Mouse (Mus musculus) gastrocnemius, adult 2 months (tissue): ENCODE measurements around the gene Tex35. TPM values are rescaled to one million over a fixed set of nuclear protein-coding genes. Genes with fewer than 3 reads are reported as not detected.
A peak's percentile ranks its signal among the peaks of the same experiment; 100 is the strongest.

Source experiments
- DNase-seq: peaks from one replicate; pipeline ENCODE4 v3.0.0; 2022
- H3K27ac ChIP-seq: fragments of 200-600 bp; 2 replicates; pipeline ENCODE4 v1.8.1; 2022; ENCODE audit warnings: mild to moderate bottlenecking
- H3K4me3 ChIP-seq: fragments of 200-600 bp; 2 replicates; pipeline ENCODE4 v1.8.1; 2022; ENCODE audit warnings: mild to moderate bottlenecking, moderate library complexity
- CTCF ChIP-seq: fragments of 200-600 bp; IDR thresholded peaks from 2 replicates; pipeline ENCODE4 v1.8.1; 2022; ENCODE audit warnings: antibody characterized with exemption, mild to moderate bottlenecking, moderate library complexity
- intact Hi-C: fragments of 180-260 bp; cut with DNase I; formaldehyde crosslinking; loops from one replicate; pipeline ENCODE4 v1.15.1; 2025
- long read RNA-seq, 2 experiments: library from polyadenylated mRNA; stranded (forward); transcript quantifications; one replicate each; pipeline ENCODE4 v2.0.0; 2021
- total RNA-seq, 2 experiments: library from RNA; stranded (reverse); gene quantifications; 2 replicates each; pipeline ENCODE4 v1.2.3; 2021

The Tex35 gene
- not detected for total RNA-seq
- long read RNA-seq, experiment 1, result 0 reads
- long read RNA-seq, experiment 2, result 0 reads

- intact Hi-C loops, result no loop called here
- TF ChIP-seq CTCF, result no peak
- no peak for DNase-seq
- Histone ChIP-seq H3K4me3 (no peak within 1 kb of the TSS), H3K27ac (no peak within 1 kb of the TSS)
Measured at GRCm38 (mm10) chr1:157108580-157108979, at the start of gene Tex35. Gene Tex35, minus strand, starts transcription at chr1:157108680.

GRCm38 (mm10) chr1:157153781-157154180 is 45.3 kb upstream of the Tex35 start:
- no peak overlapping the region for H3K27ac ChIP-seq
- TF ChIP-seq CTCF, result no peak
- intact Hi-C loops, result loop anchor here (10.0 kb wide), 1 partner anchor 121 kb away; no protein-coding TSS in a partner anchor
- no peak for DNase-seq
- H3K4me3 ChIP-seq, result no peak overlapping the region

DNA sequence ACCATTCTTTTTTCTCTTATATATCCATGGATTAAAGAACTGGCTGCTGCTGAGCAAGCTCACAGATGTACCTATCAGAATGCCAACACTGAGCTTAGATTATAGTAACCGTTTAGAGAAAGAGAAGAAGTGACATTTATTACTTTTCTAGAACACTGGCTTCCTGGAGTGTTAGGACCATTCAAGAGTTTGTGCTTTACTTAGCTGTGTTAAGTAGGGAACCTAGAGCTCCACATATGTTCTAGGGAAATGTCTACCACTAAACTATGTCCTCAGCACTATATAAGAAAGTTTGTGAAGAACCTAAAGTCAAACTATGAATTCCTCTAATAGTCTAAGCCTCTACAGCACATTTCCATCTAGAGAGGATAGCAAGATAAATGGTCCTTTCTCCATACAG is 41.6 kb upstream of the Tex35 start:
- intact Hi-C loops, result loop anchor here (10.0 kb wide), 1 partner anchor 125 kb away; no protein-coding TSS in a partner anchor
- Histone ChIP-seq H3K27ac (no peak overlapping the region), H3K4me3 (no peak overlapping the region)
- no peak for DNase-seq
- TF ChIP-seq CTCF, result no peak

GRCm38 (mm10) chr1:157144621-157145020 is 36.1 kb upstream of the Tex35 start:
- intact Hi-C loops, result no loop called here

DNA sequence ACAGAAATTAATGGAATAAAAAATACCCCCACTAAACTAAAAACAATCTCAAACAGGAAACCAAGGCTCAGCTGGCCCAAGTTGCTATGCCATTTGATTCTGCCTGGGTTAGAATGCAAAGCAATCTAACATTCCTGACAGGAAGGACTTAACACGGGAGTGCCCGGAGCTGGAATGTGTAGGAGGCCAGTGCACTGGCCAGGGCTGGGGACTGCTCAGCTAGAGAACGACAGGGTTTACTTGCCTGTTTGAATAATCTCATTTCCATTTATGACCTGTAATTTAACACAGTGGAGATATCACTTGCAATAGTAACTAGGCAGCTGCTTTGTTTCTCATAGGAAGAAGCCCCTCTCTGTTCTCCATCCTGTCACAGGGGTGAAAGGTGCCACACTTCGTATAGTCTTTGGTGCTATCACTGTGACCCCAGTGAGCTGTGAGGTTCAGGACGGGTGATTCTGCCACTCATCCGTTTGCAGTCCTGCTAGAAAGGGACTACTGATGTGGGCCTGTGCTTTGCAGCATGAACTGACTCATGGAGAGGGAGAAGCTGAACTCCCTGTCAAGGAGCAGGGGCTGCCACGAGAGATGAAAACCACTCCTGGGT is 34.9 kb upstream of the Tex35 start:
- intact Hi-C loops, result no loop called here
- H3K4me3 ChIP-seq, result no peak overlapping the region
- no peak for DNase-seq
- no peak for TF ChIP-seq CTCF
- H3K27ac ChIP-seq, result no peak overlapping the region

More at GRCm38 (mm10) chr1:157144621-157145020, 36.1 kb upstream of the Tex35 start:
- Histone ChIP-seq H3K4me3 (no peak overlapping the region), H3K27ac (no peak overlapping the region)
- no peak for DNase-seq
- no peak for TF ChIP-seq CTCF

GRCm38 (mm10) chr1:157141014-157141413 is 32.5 kb upstream of the Tex35 start:
- no peak for TF ChIP-seq CTCF
- Histone ChIP-seq H3K4me3 (no peak overlapping the region), H3K27ac (no peak overlapping the region)
- no peak for DNase-seq
- intact Hi-C loops, result no loop called here

DNA sequence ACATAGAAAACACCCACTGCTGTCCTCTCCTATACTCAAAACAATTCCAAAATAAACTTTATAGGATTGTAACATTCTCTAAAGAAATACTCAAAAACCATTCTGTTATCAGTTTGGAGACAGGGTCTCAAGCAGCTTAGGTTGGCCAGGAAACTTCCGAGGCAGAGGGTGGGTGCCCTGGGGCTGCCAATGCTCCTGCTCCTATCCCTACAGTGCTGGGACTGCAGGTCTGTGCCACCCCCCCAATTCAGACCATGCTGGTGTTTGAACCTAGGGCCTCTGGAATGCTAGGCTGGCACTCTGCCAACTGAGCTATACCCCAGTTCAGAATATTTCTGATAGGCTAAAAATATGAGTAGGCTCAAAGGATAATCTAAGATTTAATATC is 29.4 kb upstream of the Tex35 start:
- Histone ChIP-seq H3K27ac (no peak overlapping the region), H3K4me3 (no peak overlapping the region)
- no peak for DNase-seq
- intact Hi-C loops, result no loop called here
- no peak for TF ChIP-seq CTCF

- TF ChIP-seq CTCF, result peak; percentile 6; the same call in 1 of the 2 replicates
- intact Hi-C loops, result no loop called here
- DNase-seq, result no peak
- no peak overlapping the region for H3K27ac ChIP-seq
- H3K4me3 ChIP-seq, result no peak overlapping the region
Measured at GRCm38 (mm10) chr1:157137132-157137853, 28.8 kb upstream of the Tex35 start.

GRCm38 (mm10) chr1:157128219-157128618 is 19.7 kb upstream of the Tex35 start:
- Histone ChIP-seq H3K27ac (no peak overlapping the region), H3K4me3 (no peak overlapping the region)
- intact Hi-C loops, result no loop called here
- DNase-seq, result no peak
- no peak for TF ChIP-seq CTCF

DNA sequence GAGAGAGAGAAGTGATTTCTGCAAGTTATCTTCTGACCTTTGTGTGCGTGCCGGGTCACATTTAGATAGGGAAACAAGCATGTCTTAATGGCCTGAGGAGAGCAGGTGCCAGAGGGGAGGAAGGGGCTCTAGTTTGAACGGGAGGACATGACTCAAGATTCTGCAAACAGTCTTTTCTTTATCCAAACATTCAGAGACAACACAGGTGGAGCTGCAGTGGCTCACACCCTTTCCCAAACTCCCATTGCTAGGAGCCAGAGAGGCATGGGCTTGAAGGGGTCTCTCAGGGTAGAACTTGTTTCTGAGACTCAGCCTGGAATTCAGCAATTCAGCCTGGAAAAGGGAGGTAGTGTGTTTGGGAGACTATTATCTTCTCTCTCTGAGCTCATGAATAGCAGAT is 15.4 kb upstream of the Tex35 start:
- TF ChIP-seq CTCF, result no peak
- DNase-seq, result no peak
- Histone ChIP-seq H3K4me3 (no peak overlapping the region), H3K27ac (no peak overlapping the region)
- intact Hi-C loops, result no loop called here

DNA sequence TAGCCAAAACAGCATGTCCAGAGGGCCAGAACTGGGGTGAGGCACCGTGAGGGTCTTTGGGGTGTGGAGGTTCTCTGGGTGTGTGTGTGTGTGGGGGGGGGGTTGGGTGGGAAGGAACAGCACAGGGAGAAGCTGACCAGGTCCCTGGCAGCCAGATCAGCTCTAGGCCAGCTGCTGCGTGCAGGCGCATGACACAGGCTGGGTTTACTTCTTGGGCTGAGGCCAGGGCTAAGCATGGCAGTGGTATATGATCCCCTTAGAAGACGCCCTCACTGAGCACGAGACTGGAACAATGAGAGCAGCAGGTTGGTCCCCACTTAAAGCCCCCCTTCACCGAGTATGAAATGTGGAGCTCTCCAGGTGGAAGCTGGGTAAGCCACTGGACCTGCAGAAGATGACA is 10.7 kb upstream of the Tex35 start:
- DNase-seq, result no peak
- H3K4me3 ChIP-seq, result no peak overlapping the region
- intact Hi-C loops, result no loop called here
- H3K27ac ChIP-seq, result no peak overlapping the region
- no peak for TF ChIP-seq CTCF

DNA sequence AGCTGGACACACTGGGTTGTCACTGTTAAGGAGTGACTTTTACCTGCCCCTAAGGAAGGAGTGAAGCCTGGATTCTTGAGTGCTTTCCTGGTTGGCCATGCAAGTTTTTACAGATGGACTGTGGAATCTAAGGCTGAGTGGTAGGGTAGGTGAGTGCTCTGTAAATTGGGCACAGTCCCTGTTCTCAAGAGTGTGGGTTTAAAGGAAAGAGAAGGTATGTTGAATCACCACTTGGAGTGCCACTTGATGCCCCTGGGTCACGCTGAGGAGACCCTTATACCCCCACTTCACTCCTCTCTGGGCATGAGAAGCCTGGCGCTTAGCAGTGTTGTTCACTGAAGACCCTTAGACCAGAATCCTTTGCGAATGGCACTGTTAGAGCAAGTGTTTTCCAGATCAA is 9.0 kb upstream of the Tex35 start:
- H3K27ac ChIP-seq, result no peak overlapping the region
- no peak for DNase-seq
- H3K4me3 ChIP-seq, result no peak overlapping the region
- no peak for TF ChIP-seq CTCF
- intact Hi-C loops, result no loop called here

DNA sequence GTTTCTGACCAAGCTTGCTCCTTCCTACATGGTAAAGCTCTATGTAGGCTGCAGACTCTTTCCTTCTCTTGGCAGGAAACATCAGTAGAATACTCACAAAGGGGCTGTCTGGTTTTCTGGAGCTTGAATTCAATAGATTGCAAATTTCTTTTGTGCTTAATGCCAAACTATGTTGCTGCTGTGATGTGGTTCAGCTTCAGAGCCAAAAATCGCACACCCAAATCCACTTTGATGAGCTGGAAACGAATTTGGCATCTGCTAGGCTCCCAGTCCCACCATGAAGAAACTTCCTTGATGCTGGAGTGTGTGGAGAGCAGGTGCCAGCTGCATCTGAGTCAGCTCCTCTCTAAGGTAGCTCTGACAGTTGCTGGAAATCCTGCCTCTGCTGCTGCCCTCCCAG is 6.0 kb upstream of the Tex35 start:
- Histone ChIP-seq H3K4me3 (no peak overlapping the region), H3K27ac (no peak overlapping the region)
- intact Hi-C loops, result no loop called here
- no peak for DNase-seq
- no peak for TF ChIP-seq CTCF
